Mouse (Mus musculus) left cerebral cortex, adult 11 months (tissue): ENCODE measurements at regions not wholly inside any gene's neighbourhood (a gene's known extent, or its start where the extent isn't known, plus 50 kb on each side); places are given as distances from the start of the nearest gene placed in this dataset.
"Not testable (repeated sequence)": the region's sequence is repeated elsewhere in the genome, so short reads cannot be mapped to it uniquely, and the experiment has no call there.

Experiments used
- DNase-seq: peaks from one replicate; pipeline ENCODE4 v3.0.0; 2022; ENCODE audit warnings: low spot score

DNA sequence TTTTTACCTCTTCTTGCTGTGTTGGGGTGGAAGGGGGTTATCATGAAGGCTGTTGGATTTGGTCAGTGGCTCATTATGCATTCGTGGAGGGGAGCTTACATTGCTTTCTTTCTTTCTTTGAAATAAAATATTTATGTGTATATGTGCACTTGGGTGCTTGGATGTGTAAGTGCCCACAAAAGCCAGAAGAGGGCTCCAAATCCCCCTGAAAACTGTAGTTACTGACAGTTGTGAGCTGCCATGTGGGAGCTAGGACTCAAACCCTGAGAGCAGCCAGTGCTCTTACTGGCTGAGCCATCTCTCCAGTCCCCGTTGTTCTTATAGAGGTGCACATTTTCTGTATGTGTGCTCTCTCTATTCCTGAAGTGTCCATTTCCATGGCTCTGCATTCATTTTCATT, 415.6 kb upstream of the Zfp507 start:
- DNase-seq: no peak

DNA sequence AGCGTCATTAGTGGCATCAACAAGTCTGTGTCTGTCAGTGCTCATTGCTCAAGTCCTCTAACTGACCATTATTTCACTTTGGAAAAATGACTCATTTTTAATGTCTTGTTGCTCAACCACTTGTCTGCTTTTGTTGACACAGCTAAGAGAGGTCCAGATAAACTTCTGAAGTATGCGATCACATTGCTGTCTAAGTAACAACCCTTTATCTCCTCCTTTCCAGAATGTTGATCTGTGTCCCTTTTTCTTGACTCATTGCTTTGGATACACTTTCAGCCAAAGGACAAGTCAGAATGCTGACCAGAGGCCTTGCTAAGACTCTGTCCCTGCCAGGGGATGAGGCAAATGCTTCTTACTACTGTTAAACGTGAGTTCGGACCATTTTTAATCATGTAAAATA, 407.2 kb upstream of the Zfp507 start:
- no peak for DNase-seq

DNA sequence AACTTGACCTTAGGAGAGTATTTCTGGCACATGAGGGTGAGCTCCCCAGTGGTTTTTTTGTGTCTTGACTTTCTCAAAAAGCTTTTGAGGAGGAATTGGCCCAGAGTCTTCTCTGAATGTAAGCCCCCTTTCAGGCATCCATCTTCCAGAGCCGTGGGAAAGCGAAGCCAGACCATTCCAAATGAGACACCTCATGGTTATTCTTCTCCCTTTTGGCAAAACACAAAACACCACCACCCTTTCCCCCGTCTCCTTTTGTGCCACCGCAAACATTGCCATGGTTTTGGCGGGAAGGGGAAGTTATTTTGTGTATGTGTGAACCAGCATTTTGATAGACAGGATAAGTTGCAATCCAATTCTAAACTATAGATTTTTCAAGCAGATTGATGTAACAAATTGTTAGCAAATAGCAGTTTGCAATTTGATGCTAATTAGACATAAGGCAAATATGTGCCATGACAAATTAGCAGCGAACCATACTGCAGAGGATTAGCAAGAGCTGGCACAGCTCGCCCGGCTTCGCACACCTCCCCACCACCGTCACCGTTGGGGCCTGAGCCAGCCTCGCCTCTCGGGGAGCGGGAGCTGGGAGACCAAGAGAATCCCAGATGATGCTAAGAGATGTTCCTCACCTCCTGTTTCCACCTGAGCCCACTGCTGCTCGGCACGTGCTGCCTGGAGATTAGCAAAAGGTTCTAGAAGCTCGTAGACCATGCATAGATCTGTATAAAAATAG, 404.9 kb upstream of the Zfp507 start:
- DNase-seq: no peak

DNA sequence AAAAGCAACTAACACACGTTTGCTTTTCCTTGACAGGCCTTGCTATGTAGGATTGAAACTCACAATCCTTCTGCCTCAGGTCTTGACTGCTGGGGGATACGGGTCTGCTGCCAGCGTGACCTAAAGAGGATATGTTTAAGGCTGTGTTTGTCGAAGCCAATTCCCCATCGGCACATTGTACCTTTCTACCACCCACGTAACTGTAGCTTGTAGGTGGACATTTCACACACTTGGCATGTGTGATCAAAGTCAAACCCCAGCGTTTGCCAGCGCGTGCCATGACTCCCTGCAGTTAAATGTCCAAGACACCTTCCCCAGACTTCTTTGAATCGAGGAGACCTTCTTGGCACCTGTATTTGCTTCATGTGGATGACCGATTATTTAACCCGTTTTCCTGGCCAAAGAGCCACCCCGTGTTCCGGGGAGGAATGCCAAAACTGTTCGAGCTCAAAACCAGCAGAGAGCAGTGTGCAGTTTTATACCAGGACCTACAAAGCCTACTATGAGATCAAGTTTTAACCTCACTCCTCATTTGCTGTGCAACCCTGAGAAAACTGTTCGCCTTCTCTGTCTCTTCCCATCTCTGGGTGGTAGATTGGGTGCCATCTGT, 395.4 kb upstream of the Zfp507 start:
- no peak for DNase-seq

DNA sequence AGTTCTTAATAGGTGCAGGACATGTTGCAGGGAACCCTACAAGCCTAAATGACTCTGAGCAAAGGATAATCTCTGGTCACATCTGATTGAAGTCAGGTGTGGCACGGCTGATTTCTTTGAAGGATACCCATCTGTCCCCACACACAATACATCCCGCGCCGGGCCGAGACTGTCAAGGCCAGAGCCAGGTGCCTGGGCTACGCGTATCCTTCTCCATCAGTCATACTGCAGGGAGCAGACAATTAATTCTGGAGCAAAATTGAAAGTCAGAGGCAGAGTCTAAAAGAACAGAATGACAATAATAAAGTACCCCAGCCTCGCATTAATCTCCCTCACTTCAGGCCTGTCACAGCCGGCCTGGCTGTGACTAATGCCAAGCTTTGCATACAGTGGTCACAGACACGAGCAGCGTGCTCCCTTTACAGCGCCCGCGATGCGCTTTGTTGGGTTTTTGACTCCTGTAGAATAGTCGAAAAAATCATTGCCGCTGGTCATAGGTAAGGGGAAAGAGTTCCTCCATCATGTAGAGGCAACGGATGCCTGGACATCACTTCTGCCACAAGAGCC, 393.4 kb upstream of the Zfp507 start:
- no peak for DNase-seq

DNA sequence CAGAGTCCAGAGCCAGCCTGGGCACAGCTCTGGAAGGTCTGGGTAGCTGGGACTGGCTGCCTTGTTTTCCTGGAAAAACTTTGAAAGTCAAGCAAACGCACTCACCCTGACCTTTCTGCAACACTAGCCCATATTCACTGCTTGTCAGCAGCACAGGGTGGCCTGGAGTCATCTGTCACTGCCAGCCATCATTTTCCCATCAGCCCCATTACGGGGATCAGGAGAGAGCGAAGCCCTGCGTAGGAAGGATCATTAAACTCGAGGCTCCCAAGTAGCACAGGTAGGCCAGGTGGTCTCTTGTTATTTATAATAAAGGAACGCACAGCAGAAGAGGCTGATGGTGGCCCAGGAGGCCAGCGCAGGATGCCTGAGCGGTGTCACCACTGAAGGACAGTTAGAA, 389.8 kb upstream of the Zfp507 start:
- DNase-seq: no peak

DNA sequence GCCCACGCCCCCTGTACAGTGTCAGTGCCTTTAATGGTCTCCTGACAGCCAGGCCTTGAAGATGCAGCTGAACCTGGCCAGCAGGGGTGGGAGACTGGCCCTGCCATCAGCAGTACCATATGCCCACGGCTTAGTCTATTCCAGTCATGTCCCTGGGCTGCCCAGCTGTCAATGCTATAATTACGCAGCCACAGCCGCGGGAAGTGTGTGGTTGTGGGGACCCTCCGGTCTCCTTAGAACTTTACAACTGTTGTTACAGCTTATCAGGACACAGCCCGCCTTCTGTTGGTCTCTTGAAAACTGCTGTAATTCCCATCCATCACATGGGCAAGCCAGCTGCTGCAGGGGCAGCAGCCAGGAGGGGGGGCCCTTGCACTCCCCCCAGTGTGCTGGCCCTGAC, 375.1 kb upstream of the Zfp507 start:
- no peak for DNase-seq

DNA sequence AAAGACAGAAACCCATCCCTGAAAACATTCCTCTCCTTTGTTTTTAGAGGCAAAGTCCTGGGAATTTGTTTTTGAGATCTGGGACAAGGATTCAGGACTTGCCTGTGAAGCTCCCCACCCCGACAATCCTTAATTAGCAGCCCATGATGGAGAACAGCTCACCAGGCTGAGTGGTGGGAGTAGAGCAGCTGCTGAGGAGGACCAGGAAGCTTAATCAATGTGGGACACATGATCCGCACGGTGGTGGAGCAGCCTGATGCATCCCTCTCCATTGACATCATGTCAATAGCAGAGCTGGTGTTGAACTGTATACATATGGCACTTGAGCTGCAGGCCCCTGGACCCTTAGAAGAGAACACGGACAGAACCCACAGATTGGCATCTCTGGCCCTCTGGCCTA, 372.5 kb upstream of the Zfp507 start:
- no peak for DNase-seq

DNA sequence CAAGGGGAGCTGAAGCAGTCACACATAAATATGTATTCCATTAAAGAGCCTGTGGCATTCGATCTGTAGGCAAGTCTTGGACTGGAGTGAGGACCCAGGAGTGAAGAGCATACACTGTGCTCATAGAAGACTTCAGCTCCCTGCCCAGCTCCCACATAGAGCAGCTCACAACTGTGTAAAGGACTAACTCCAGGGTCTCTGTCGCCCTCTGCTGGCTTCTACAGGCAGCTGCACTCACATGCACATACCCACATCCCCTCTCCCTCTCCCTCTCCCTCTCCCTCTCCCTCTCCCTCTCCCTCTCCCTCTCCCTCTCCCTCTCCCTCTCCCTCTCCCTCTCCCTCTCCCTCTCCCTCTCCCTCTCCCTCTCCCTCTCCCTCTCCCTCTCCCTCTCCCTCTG, 369.7 kb upstream of the Zfp507 start:
- not testable (repeated sequence) for DNase-seq

DNA sequence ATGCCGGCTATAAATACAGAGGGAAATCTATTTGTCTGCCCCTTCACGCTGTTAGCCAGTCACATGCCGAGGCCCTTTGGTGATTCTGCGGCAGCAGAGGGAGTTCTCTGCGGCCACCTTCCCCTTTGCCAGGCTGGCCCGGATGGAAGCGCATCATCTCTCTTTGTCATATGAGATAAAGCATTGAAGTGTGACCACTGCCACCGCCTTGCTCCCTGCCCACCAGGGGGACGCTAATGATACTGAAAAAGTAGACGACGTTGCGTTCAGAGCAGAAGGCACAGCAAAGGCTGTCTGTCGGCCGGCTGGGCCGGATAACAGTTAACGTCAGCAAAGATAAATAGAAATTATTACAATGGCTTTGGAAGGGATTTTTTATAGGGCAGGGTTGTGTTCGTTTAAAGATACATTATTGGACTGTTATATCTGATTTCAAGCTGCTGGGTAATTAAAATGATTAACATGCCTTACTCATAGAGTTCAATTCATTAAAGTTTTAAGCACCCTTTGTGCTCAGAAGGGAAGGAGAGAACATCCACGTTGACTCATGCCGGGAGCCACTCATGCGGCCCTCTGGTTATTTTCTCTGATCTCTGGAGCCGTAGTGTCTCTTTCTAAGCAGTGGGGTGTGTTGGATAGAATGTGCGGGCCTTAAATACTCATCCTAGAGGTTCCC, 354.6 kb upstream of the Zfp507 start:
- DNase-seq: no peak

DNA sequence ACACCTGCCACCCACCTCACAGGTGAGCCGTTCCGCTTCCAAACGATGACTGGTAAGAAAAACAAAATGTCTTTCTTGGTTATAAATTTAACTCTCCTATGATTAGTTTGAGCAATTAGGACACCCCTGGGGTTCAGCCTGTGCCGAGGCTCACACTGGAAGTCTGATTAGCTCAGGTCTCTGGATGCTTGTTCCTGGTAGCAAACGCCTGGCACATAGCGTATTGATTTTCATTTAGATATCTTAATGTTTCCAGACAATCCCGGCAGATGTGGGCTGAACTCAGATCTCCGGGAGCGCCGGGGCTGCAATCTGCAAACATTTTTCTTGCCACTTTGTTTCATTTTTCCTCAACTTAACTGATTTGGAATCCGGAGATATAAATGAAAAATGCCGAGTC, 353.8 kb upstream of the Zfp507 start:
- no peak for DNase-seq

DNA sequence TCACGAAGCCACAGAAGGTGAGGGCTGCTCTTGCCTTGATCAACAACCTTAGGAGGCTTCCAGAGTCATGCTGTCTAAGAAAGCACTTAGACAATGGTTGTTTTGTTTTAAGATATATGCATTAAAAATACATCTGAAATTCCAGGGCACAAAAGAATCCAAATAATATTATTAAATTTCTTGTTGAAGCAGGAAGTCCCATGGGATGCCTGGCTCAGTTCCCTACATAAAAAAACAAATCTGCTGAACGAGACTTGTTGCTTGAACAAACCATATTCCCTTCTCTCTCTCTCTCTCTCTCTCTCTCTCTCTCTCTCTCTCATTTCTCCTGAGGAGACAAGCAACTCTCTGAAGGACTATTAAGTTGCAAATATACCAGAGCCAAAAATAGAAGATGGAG, 352.8 kb upstream of the Zfp507 start:
- DNase-seq: no peak

DNA sequence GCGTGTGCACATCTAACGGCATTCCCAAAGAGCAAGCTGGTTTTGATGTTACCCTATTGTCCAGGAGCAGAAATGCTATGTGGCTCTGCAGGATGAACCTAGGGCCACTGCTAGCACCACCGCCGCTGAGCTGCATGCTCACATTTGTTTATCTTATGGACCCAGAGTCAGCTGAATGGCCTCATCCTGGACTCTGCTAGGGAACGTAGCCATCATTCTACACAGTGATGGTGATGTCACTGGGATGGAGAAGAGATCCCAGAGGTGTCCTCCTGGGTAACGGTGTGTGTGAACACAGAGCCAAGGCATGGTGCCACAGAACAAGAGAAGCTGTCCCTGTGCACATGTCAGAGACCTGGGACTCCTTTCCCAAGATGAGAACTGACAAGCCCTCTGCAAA, 352.4 kb upstream of the Zfp507 start:
- no peak for DNase-seq

DNA sequence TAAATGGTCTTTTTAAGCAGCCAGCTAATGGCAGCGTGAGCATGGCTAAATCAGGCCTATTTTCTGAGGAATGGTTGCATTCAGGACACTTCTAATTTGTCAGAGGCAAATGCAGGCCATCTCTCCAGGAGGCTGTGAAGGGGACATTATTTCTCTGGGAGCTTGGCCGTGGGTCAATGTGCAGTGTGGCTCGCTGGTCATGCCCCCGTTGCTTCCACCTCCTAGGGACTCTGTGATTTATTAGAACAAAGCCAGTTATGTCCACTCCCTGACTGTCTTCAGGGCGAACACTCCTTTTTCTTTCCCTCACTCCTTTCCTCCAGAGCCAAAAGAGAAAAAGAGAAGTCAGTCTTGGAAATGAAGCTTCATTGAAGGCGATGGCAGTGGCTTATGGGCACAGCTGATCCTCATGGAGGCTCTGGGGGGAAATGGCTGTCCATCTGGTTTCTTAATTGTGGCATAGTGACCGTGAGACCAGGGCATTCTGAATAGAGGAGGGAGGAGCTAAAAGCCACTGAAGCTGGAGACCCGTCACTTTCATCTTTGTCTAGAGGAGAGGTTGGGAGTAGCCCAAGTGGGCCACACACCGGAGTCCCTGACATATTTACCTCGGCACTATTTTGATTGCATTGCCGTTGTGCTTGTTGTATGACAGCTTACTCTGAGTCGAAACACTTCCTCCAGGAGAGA, 348.2 kb upstream of the Zfp507 start:
- DNase-seq: no peak

DNA sequence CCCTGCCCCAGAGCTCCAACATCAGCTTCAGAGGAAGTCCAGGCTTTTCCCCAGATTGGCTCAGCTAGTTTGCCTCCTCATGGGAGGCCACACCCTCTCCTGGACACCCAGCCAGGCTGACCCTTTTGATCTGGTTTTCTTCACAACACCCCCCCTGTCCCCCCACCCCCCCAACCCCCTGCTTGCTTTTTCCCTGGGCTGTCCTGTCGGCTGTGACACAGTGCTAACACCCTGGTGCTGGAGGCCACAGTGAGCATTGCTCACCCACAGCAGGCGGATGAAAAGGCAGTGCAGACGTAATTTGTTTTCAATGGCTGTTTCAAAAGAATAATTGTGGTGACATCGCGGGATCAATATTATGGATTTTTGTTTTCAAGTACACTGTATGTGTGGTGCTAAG, 333.8 kb upstream of the Zfp507 start:
- no peak for DNase-seq

DNA sequence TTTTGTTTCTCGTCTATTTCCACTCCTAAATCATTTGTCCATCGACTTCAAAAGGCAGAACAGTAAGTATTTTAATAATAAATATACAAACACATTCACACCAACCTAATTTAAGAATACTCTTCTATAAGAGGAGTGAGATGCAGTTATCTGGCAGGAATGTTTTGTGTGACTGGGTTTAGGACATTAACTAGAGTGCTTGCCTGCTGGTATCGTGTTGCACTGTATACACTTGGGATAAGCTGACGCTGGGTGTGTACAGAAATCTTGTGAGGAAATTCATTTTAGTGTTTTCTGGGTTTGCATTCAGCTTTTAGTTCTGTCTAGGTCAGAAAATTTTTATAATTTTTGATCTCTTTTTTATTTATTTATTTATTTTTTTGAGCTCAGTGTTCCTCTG, 331.8 kb upstream of the Zfp507 start:
- no peak for DNase-seq

DNA sequence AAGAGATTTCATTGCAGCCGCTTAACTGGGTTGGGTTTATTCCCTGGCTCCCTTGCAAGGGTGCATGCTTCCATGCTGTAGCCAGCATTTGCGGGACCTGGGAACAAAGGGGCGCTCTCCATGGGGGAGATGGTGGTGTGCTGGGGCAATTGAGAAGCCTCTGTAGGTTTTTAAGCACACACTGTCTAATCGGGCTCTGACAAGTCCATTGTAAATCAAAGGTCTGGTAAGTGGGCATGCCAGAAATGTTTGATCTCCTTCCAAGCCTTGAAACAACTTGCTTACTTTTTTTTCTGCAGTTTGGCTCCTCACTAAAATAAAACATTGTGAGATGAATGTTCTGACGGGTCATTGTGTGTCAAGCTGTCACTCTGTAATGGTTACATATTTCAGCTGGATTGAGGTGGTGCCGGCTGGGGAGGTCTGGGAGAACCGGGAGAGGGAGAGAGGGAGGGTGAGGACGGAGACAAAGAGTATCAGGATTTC, 330.9 kb upstream of the Zfp507 start:
- no peak for DNase-seq

DNA sequence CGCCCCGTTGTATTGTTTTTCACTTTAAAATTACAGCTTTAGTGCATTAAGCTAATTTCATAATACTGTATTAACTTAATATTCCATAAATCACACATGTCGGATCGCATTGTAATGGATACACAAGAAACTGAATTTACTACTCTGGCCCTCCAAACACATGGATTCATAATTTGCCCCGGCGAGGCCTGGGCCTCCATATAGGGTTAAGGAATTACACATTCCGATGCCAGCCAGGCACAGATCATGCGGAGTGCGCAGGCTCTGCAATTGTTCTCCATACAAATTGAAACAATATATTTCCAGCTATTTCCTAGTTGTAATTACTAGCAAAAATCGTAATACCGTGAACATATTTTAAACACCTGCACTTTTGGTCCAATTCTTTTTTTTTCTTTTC, 330.2 kb upstream of the Zfp507 start:
- no peak for DNase-seq

DNA sequence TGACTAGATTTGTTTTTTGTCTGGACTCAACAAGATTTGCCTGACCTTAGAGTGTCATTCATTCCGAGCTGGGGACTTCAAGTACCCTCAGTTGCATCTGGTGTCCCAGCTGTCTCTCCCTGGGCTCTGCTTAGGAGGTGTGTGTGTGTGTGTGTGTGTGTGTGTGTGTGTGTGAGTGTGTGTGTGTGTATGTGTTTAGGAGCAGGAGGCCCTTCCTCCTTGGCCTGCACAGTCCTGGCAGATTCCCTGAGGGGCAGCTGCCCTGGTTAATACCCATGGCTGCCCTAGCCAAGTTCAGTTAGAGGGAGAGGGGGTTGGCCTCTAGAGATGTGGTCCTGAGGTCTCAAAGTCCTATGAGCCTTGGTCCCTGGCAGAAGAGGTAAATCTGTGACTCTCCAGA, 329.8 kb upstream of the Zfp507 start:
- DNase-seq: no peak

DNA sequence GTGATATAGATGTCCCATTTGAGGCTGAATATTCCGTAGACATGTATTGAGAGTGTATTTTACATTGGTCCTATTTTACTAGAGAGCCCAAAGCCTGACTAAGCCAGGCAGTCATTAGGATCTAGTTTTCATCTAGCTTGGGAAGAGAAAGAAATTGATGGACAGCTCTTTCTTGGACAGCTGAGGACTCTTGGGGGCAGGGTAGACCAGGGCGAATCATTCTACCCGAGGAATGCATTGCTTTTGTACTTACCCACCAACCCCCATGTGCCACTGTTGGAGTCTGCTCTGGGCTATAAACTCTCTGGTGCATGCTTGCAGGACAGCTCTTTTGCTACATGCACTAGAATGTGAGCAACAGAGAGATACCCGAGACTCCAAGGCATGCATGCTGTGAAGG, 294.3 kb upstream of the Zfp507 start:
- DNase-seq: no peak

DNA sequence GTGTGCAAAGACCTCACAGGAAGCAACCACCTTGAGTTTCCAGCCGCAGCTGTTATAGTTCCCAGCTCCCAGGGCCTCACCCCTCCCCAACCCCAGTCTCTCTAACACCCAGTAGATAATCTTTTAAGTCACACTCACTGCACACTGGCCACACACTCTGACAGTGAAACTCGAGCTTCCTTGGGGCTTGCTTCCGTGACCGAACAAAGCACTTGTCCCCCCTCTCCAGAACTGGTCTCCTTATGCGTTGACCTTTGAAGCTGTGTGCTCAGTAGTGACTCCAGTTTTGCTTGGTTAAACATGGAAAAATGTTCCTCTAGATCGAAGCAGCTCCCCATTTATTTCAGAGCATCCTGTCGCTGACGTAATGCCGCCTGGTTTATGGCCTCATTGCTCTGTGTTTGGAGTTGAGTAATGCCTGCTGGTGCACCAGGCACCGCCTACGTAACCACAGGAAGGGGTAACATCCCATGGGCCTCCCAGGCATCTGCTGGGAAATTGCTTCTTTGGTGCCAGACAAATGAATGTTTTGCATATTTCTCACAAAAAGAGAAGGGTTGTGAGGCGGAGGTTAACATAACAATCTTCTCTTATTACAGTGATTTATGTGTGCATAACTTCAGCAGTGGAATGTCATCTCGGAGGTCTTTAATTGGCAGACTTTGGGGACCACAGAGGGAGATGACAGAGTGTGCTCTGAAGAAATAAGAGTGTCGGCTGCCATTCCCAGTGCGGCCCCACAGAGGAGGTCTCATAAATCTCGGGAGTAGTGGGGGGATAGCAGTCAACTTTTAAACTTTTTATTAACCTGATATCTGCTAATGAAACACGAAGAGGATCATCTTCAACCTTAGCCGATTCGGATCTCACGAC, 292.7 kb upstream of the Zfp507 start:
- no peak for DNase-seq

DNA sequence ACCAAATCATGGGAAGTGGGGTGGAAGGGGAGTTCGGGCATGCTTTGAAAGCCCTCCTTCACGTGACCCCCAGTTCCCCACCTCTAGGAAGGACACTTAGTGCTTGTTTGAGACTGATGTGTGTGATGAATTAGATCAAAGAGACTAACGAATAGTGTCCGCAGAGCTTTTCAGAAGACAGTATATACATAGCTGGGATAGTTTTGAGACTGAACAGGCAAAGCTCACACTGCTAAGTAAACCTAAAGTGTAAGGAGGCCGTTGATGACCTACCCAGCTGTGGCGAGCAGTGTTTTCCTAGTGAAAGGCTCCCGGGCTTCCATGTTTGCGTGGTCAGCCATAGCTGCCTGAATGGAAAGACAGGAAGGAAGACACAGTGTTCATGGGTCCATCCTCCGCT, 288.3 kb upstream of the Zfp507 start:
- DNase-seq: no peak
